Mouse (Mus musculus): ENCODE results near the gene Zpbp. TPM values are rescaled to one million over a fixed set of nuclear protein-coding genes. Genes with fewer than 3 reads are reported as not detected.

Gene Zpbp
- total and polyA plus RNA-seq, 3 experiments, result 0.11 to 0.21 (median 0.17) TPM

Other genes with a start within 250 kb of the Zpbp start
- gene Spata48, start 314 bp downstream of the Zpbp start, total RNA-seq (2021), result under 1 TPM; 0.52 to 0.69 TPM
- 13.4 TPM in 1 of 2 replicates, not detected in the other for gene Spata48, start 314 bp downstream of the Zpbp start, polyA plus RNA-seq (2012; rRNA removed)
- not detected for gene 4930512M02Rik, start 165.4 kb upstream of the Zpbp start, total RNA-seq (2021)
- not detected in 2 replicates for gene 4930512M02Rik, start 165.4 kb upstream of the Zpbp start, polyA plus RNA-seq (2012; rRNA removed)
- 1 to 10 TPM; 2.0 to 3.0 TPM for gene Ikzf1, start 222.6 kb upstream of the Zpbp start, total RNA-seq (2021)
- 11.0 and 11.5 TPM in 2 replicates for gene Ikzf1, start 222.6 kb upstream of the Zpbp start, polyA plus RNA-seq (2012; rRNA removed)

Data from adrenal gland, adult 2 months (tissue).